Mouse (Mus musculus) heart, embryonic 16.5 days (tissue): ENCODE data around the gene Zbtb16. TPM values are rescaled to one million over a fixed set of nuclear protein-coding genes. Genes with fewer than 3 reads are reported as not detected.

ENCODE experiments used
- ATAC-seq: fragments of 200-750 bp; cut with Nextera tagmentation; replicated peaks from 2 replicates; pipeline ENCODE4 v1.8.0; 2017; ENCODE audit warnings: moderate number of reproducible peaks; ENCODE audit not compliant: insufficient read depth, low FRiP score; ENCODE audit errors: extremely low read depth
- H3K27ac ChIP-seq: fragments of 300-500 bp; sonication (generic); 2 replicates; pipeline ENCODE4 v1.5.1; 2014; ENCODE audit warnings: mild to moderate bottlenecking, low read length, control low read depth, moderate library complexity
- H3K27me3 ChIP-seq: fragments of 300-500 bp; sonication (generic); 2 replicates; pipeline ENCODE4 v1.6.1; 2014; ENCODE audit warnings: low read length, mixed read lengths; ENCODE audit not compliant: control insufficient read depth, insufficient read depth
- H3K36me3 ChIP-seq: fragments of 300-500 bp; sonication (generic); 2 replicates; pipeline ENCODE4 v1.6.1; 2014; ENCODE audit not compliant: control insufficient read depth, insufficient read depth
- H3K4me1 ChIP-seq: fragments of 300-500 bp; sonication (generic); 2 replicates; pipeline ENCODE4 v1.6.1; 2014; ENCODE audit warnings: low read length, mixed read lengths; ENCODE audit not compliant: control insufficient read depth, insufficient read depth
- H3K4me2 ChIP-seq: fragments of 300-500 bp; sonication (generic); 2 replicates; pipeline ENCODE4 v1.6.1; 2014; ENCODE audit warnings: low read depth, mild to moderate bottlenecking, control low read depth, low read length
- H3K4me3 ChIP-seq: fragments of 300-500 bp; sonication (generic); 2 replicates; pipeline ENCODE4 v1.5.1; 2014; ENCODE audit warnings: mild to moderate bottlenecking, control low read depth, low read length
- H3K9ac ChIP-seq: fragments of 300-500 bp; sonication (generic); 2 replicates; pipeline ENCODE4 v1.6.1; 2014; ENCODE audit warnings: low read length, control low read depth
- H3K9me3 ChIP-seq: fragments of 300-500 bp; sonication (generic); replicated peaks from 2 replicates; pipeline ENCODE4 v1.6.1; 2016; ENCODE audit warnings: low read length; ENCODE audit not compliant: control insufficient read depth
- WGBS: fragments of 180-500 bp; shearing (Covaris S2); extraction: QIAGEN DNeasy Blood & Tissue Kit; methylation state at CpG from one replicate; pipeline ENCODE4 v1.1.7; 2014; 5-methylcytosine and 5-hydroxymethylcytosine counted together
- polyA plus RNA-seq: library from polyadenylated mRNA; unstranded; fragments of >200 nt; fragmentation: Nextera tagmentation; extraction: Ambion mirVana; gene quantifications from 2 replicates; pipeline ENCODE4 v1.2.1, GENCODE M21; 2015

Zbtb16 gene
- polyA plus RNA-seq, 1 experiment from 2014 or later, result 10.4 TPM

DNA sequence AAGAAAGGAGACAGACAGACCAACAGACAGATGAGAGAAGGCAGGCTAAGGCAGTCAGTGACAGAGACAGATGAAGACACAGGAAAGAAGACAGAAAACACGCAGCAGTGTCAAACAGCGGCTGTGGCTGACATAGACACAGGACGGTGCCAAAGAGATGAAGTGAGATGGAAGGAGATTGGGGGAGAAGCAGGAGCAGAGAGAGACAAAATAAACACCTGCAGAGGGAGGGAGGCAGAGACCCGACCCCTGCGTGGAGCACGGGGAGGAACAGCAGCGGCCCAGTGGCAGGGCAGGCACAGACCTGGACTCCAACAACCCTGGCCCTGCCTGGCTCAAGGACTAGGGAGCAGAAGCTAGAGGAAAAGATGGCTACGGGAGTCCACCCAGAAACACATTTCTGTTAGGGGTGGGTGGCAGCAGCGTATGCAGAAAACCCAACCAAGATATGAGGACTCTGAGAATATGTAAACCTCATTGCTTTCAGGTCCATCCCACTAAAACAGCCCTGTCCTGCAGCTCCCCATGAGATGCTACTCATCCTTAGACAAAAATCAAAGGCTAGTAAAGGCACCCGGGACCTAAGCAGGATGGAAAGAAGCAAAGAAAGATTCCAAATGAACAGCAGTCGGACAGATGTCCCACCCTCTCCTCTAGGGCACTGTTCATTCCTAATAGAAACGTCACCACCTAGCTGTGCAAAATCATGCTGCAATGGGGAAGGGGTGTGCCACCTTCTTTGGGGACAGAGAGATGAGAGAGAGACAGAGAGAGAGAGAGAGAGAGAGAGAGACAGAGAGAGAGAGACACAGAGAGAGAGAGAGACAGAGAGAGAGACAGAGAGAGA, 100.3 kb downstream of the Zbtb16 start:
- WGBS, result 60% methylated on average over 12 of the region's 12 CpGs
- Histone ChIP-seq H3K4me2 (no peak overlapping the region), H3K9me3 (no peaks in the 10 kb centered on the region), H3K27ac (peak overlapping the region; percentile 89), H3K4me1 (peaks cover 58% of the 10 kb centered on the region), H3K4me3 (no peak overlapping the region), H3K9ac (peak overlapping the region; percentile 44), H3K27me3 (no peaks in the 10 kb centered on the region), H3K36me3 (no peaks in the 10 kb centered on the region)
- ATAC-seq, result no peak

DNA sequence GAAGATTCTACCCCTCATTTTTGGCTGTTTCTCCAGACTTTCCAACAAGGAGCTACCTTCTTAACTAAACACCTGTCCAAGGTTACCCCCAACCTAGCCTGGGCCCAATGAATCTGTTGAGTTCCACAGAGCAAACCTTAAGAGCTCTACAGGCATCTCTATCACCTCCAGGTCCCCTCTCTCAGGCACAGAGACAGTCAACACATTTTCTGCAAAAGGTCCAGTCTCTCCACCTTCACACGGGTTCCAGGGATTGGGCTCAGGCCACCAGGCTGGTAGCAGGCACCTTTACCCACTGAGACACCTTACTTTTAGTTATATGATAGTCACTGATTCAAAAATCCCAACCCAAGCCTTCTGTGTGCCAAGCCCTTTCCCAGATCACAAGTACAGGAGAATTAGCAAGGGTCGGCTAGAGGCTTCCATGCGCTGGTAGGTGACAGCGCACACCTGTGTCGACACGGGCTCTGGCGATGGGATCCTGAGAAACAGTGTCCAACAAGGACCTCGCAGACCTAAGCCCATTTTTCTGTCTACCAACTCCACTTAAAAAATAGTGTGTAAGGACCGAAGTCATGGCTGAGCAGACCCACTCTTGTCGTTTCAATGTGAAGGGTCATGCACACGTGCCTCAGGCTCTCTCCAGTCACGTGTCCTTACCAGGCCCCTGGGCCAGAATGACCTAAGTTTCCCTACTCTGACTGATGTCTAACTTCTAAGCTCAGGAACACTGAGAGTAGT, 101.1 kb downstream of the Zbtb16 start:
- peaks cover 52% of the 10 kb centered on the region for H3K4me1 ChIP-seq
- no peak overlapping the region for H3K4me2 ChIP-seq
- ATAC-seq, result no peak
- no peak overlapping the region; the same call in 1 of the 2 replicates for H3K27ac ChIP-seq
- WGBS, result 84% methylated on average over 12 of the region's 12 CpGs
- no peak overlapping the region; the same call in 1 of the 2 replicates for H3K9ac ChIP-seq
- H3K27me3 ChIP-seq, result no peaks in the 10 kb centered on the region
- H3K9me3 ChIP-seq, result no peaks in the 10 kb centered on the region
- H3K36me3 ChIP-seq, result no peaks in the 10 kb centered on the region
- no peak overlapping the region for H3K4me3 ChIP-seq

DNA sequence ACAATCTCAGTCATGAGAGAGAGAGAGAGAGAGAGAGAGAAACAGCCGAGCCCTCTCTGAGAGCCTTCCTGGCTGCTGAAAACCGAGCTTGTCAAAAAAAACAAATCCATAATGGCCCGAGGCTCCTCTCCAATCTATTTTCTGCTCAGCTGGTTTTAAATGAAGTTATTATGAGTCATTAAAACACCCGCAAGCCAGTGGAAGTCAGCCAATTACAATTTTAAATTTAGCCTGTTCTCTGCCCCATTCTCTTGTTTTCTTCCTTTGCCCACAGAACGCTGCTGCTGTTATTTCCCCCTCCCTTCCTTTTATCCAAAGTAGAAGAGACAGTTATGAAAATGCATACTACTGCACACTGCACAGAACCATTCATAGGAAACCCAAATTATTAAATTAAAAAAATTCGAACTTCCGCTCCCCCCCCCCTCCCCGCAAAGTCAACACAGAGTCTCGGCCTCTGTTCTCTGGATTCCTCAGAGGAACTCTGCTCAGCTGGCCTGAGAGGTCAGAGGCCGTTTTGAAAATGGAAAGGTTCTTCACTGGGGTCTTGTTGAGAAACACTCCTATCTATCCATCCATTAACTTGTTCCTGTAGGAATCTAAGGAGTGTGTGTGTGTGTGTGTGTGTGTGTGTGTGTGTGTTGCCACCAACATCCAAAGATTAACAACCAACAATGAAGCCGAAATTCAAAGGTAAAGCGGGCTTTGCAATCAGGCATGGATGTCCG, 102.0 kb downstream of the Zbtb16 start:
- H3K4me3 ChIP-seq, result no peak overlapping the region
- H3K4me1 ChIP-seq, result peaks cover 52% of the 10 kb centered on the region
- peak overlapping the region; percentile 79 for H3K27ac ChIP-seq
- peak overlapping the region; percentile 60 for H3K9ac ChIP-seq
- H3K4me2 ChIP-seq, result 0 out of 2 replicates have a peak overlapping the region, but pooled peaks have one; percentile 16
- ATAC-seq, result no peak
- H3K36me3 ChIP-seq, result no peaks in the 10 kb centered on the region
- no peaks in the 10 kb centered on the region for H3K9me3 ChIP-seq
- 43% methylated on average over 13 of the region's 13 CpGs for WGBS
- no peaks in the 10 kb centered on the region for H3K27me3 ChIP-seq

DNA sequence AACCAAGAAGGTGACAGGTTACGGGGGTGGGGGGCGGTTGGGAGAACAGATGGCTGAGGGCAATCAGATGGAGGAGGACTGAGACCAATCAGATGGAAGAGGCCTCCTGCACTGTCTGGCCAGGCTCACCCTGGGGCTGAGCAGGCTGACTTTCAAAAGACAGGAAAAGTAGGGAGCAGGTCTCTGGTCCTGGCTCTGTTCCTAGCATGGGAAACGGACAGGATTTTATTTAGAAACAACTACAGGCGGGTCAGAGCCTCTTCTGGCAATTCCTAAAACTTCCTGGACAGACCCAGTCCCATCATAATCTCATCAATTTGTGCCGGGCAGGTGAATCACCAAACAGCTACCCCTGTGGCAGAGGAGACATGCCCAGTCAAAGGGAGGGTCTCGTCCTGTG, 102.9 kb downstream of the Zbtb16 start:
- Histone ChIP-seq H3K27me3 (no peaks in the 10 kb centered on the region), H3K36me3 (no peaks in the 10 kb centered on the region), H3K4me2 (no peak overlapping the region), H3K27ac (peak overlapping the region; percentile 79), H3K4me1 (peaks cover 61% of the 10 kb centered on the region), H3K9ac (peak overlapping the region; percentile 60), H3K4me3 (no peak overlapping the region), H3K9me3 (no peaks in the 10 kb centered on the region)
- ATAC-seq, result no peak
- WGBS, result 65% methylated on average over 6 of the region's 6 CpGs

DNA sequence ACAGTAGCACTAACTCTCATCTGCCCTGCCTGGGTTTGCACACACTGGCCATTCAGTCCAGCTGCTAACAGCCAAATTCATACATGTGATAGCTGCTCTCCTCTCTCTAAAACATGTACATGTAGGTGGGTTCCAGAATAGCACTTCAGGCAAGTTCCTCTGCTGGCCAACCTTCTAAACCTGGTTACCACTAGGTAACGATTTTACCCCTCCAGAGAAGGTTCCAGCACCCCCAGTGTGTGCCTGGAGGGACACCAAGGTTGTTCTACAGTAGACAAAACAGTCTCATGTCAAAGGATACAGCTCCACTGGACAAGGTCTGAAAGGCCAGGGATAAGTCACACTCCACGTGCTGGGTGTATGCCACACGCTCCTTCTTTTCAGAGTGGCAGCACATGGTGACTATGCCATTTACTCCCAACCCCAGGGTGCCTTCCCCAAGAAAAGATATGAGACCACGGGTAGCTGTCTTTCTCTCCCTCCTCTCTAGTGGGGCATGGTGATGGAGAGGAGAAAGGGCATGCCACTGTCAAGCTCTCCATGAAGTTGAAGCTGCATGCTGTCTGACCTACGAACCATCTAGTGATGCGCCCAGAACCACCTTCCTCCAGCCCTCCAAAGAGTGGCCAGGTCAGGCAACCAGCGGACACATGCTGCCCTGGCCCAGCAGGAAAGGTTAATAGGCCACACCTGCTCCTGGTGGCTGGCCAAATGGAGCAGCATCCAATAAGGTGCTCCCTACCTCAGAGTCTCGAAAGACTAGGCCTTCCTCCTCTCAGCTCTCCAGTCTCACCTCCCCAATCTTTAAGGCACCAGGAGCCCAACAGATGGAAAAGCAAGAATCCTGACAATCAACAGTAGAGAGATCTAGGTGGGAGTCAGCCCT, 104.1 kb downstream of the Zbtb16 start:
- no peak overlapping the region for H3K27ac ChIP-seq
- peaks cover 61% of the 10 kb centered on the region for H3K4me1 ChIP-seq
- H3K27me3 ChIP-seq, result no peaks in the 10 kb centered on the region
- no peak overlapping the region for H3K4me2 ChIP-seq
- H3K9me3 ChIP-seq, result no peaks in the 10 kb centered on the region
- no peak overlapping the region for H3K4me3 ChIP-seq
- WGBS, result 82% methylated on average over 8 of the region's 8 CpGs
- H3K36me3 ChIP-seq, result no peaks in the 10 kb centered on the region
- no peak overlapping the region for H3K9ac ChIP-seq
- ATAC-seq, result no peak

DNA sequence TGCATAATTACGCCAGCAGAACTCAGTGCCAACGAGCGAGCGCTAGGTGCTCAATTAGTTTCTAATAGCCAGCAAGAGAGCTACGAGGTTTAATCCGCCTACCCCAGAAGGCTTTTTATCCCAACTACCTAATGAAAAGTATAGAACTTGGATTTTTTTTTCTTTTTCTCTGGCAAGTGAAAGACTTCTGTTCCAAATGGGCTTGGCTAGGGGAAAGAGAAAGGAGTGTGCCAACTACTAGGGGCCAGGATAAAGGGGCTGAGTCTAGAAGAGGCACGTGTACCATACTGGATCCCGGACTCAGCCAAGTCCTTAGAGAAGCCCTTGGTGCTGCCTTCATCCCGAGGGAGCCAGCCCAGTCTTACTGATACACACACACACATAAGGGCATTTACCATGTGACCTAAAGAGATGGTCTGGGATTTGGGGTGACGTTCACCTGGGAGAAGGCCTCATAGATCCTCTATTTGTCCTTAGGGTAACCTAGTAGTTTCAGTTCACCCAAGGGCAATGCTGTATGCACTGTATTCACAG, 105.5 kb downstream of the Zbtb16 start:
- no peak for ATAC-seq
- Histone ChIP-seq H3K36me3 (no peaks in the 10 kb centered on the region), H3K9ac (no peak overlapping the region), H3K4me3 (no peak overlapping the region), H3K4me2 (no peak overlapping the region), H3K9me3 (no peaks in the 10 kb centered on the region), H3K27me3 (no peaks in the 10 kb centered on the region), H3K27ac (no peak overlapping the region; the same call in 1 of the 2 replicates), H3K4me1 (peaks cover 47% of the 10 kb centered on the region)
- 92% methylated on average over 10 of the region's 10 CpGs for WGBS

DNA sequence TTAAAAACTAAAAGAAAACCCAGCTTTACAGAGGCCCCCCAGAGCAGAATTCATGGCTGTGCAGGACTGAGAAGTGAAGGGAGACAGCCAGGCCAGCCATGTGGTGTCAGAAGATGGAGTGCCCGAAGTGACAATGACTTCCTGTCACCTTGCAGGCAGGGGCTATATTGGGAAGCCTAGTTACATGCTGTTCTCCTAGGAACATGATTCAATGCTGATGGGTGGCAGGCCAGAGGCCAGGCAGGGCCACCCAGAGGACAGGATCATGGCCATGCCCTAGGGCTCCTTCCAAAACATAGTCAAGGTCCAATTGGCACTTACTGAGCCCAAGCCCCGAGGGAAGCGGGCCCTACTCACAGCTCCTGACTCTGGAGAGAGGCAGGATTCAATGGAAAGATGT, 106.6 kb downstream of the Zbtb16 start:
- WGBS, result 54% methylated on average over 3 of the region's 3 CpGs
- H3K9ac ChIP-seq, result peak overlapping the region; percentile 32
- H3K27ac ChIP-seq, result peak overlapping the region; percentile 89
- no peaks in the 10 kb centered on the region for H3K9me3 ChIP-seq
- no peak overlapping the region for H3K4me2 ChIP-seq
- H3K4me1 ChIP-seq, result peaks cover 52% of the 10 kb centered on the region
- H3K4me3 ChIP-seq, result no peak overlapping the region
- peak; percentile 64 for ATAC-seq
- no peaks in the 10 kb centered on the region for H3K36me3 ChIP-seq
- H3K27me3 ChIP-seq, result no peaks in the 10 kb centered on the region

DNA sequence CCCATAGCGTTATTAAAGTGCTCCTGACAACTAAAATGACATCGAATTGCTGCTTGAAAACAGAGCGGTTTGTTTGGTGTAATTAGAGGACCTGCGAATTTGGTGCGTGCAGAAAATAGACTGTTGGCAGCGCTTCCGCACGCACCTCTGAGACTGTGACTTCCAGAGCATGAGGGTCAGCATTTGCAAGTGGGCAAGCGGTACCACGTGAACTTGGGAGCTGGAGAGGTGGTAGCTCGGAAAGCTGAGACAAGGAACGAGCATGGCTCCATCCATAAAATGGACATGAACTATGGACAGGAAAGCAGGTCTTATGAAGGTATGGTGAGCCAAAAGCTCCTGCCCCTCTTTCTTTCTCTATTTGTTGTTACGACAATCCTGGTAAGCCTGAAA, 107.3 kb downstream of the Zbtb16 start:
- no peak for ATAC-seq
- peak overlapping the region; percentile 59 for H3K9ac ChIP-seq
- H3K27me3 ChIP-seq, result no peaks in the 10 kb centered on the region
- peaks cover 51% of the 10 kb centered on the region for H3K4me1 ChIP-seq
- WGBS, result 49% methylated on average over 13 of the region's 13 CpGs
- no peak overlapping the region for H3K4me3 ChIP-seq
- no peaks in the 10 kb centered on the region for H3K36me3 ChIP-seq
- H3K27ac ChIP-seq, result peak overlapping the region; percentile 89
- H3K4me2 ChIP-seq, result no peak overlapping the region
- H3K9me3 ChIP-seq, result no peaks in the 10 kb centered on the region
